ENCODE assay signal across 17 mouse cellular contexts in the genomic region with DNA sequence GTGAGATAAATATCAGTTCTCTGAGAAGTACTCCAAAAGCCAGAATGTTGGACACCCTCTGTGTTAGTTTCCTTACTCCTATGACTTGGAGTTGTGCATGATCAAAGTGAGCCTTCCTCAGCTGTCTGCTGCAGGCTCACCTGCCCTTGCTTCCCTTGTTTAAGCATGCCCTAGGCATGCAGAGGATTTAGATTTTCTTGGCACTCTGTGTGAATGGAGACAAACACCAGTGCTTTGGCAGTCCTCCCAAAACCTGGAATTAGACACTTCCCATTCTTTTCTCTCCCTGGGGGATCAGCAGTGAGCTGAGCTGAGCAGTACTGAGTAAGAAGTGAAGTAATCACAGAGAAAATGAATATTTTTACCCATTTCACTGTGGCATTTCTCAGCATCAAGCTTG.
A peak's percentile ranks its signal among the peaks of the same experiment; 100 is the strongest.
DNase-seq lines count a peak whose midpoint lies in the region; ATAC-seq and TF ChIP-seq lines count a peak whose summit lies in the region.
"Had no signal": no experiment of that assay in that cellular context is flagged by ENCODE, and none has a peak within 500 bp of the region (broad histone marks: within the 10 kb centered on the region; RNA-seq: fewer than 3 reads in every experiment).

No protein-coding gene starts in this region.

- no peak for TF ChIP-seq POLR2A in ES-Bruce4 (IDR thresholded peaks at IDR 0.05; ENCODE audit: insufficient read depth, low read length)

- H3K4me2 ChIP-seq in hindbrain, embryonic 14.5 days (replicated peaks) = no peak overlapping the region
- H3K4me2 ChIP-seq in hindbrain, embryonic 11.5 days (replicated peaks; ENCODE audit: low read depth, low read length) = no peak overlapping the region

- no peak for TF ChIP-seq EP300 in ES-Bruce4 (IDR thresholded peaks at IDR 0.05; ENCODE audit: insufficient read depth, low read depth, low read length)

- H3K27ac ChIP-seq in hindbrain, embryonic 14.5 days = no peak overlapping the region
- H3K27ac ChIP-seq in hindbrain, embryonic 11.5 days (ENCODE audit: low read depth, low read length) = no peak overlapping the region
- H3K27ac ChIP-seq in ES-Bruce4 (ENCODE audit: insufficient read depth, low read length) = peak overlapping the region; percentile 19; the same call in 1 of the 2 replicates
- H3K27ac ChIP-seq: heart, adult 2 months had no signal

- TF ChIP-seq CTCF in ES-Bruce4 (IDR thresholded peaks at IDR 0.05; ENCODE audit: low read depth, low read length) = no peak

- DNase-seq in cerebellum, postnatal 14 days = peak; percentile 11 to 36
- no peak for DNase-seq in cerebellum, adult 11-12 months
- DNase-seq in hindbrain, embryonic 14.5 days (ENCODE audit: low spot score) = peak; percentile 31
- no peak for DNase-seq in hindbrain, embryonic 11.5 days (ENCODE audit: low spot score)
- peak; percentile 68 for DNase-seq in fat pad, adult 2 months (ENCODE audit: extremely low read depth, low read depth, low spot score)
- no peak for DNase-seq in embryo, embryonic 10 days (ENCODE audit: low spot score)
- DNase-seq: heart, adult 2 months; heart, postnatal 14 days; kidney, adult 11 months; kidney, postnatal 25 days; lung, postnatal 10 days; right cerebral cortex, postnatal 14 days; thymus, postnatal 36 days had no signal

- no peak overlapping the region for H3K9ac ChIP-seq in hindbrain, embryonic 14.5 days
- no peak overlapping the region for H3K9ac ChIP-seq in hindbrain, embryonic 11.5 days (ENCODE audit: low read depth, low read length)
- no peak overlapping the region for H3K9ac ChIP-seq in ES-Bruce4 (ENCODE audit: low read depth, poor library complexity, severe bottlenecking)

- no peak overlapping the region for H3K4me3 ChIP-seq in hindbrain, embryonic 14.5 days (replicated peaks; ENCODE audit: low read length)
- no peak overlapping the region for H3K4me3 ChIP-seq in hindbrain, embryonic 11.5 days (ENCODE audit: low read depth, low read length)
- no peak overlapping the region for H3K4me3 ChIP-seq in ES-Bruce4 (ENCODE audit: low read depth, low read length)
- H3K4me3 ChIP-seq: heart, adult 2 months had no signal

- H3K4me1 ChIP-seq in hindbrain, embryonic 14.5 days (replicated peaks; ENCODE audit: control insufficient read depth, insufficient read depth, low read length) = no peaks in the 10 kb centered on the region
- no peaks in the 10 kb centered on the region for H3K4me1 ChIP-seq in hindbrain, embryonic 11.5 days (replicated peaks; ENCODE audit: control insufficient read depth, insufficient read depth, low read length)
- H3K4me1 ChIP-seq in ES-Bruce4 (ENCODE audit: control insufficient read depth, insufficient read depth, low read length) = no peaks in the 10 kb centered on the region

- no peaks in the 10 kb centered on the region for H3K36me3 ChIP-seq in hindbrain, embryonic 14.5 days (replicated peaks; ENCODE audit: control insufficient read depth, insufficient read depth)
- H3K36me3 ChIP-seq in hindbrain, embryonic 11.5 days (ENCODE audit: control insufficient read depth, insufficient read depth, low read length) = no peaks in the 10 kb centered on the region
- no peaks in the 10 kb centered on the region for H3K36me3 ChIP-seq in ES-Bruce4 (ENCODE audit: control insufficient read depth, insufficient read depth, low read length, poor library complexity, severe bottlenecking)
- H3K36me3 ChIP-seq: G1E had no signal

- H3K9me3 ChIP-seq in hindbrain, embryonic 14.5 days (ENCODE audit: control insufficient read depth, low read length) = no peaks in the 10 kb centered on the region
- H3K9me3 ChIP-seq in hindbrain, embryonic 11.5 days (ENCODE audit: control insufficient read depth, low read length) = no peaks in the 10 kb centered on the region
- no peaks in the 10 kb centered on the region for H3K9me3 ChIP-seq in ES-Bruce4 (replicated peaks; ENCODE audit: control insufficient read depth, insufficient read depth, low read length, poor library complexity, severe bottlenecking)

- H3K27me3 ChIP-seq in hindbrain, embryonic 14.5 days (ENCODE audit: control insufficient read depth, insufficient read depth, low read length) = no peaks in the 10 kb centered on the region
- no peaks in the 10 kb centered on the region for H3K27me3 ChIP-seq in hindbrain, embryonic 11.5 days (ENCODE audit: control insufficient read depth, insufficient read depth, low read length)
- no peaks in the 10 kb centered on the region for H3K27me3 ChIP-seq in ES-Bruce4 (ENCODE audit: control insufficient read depth, insufficient read depth, low read length, poor library complexity, severe bottlenecking)

- ATAC-seq in hindbrain, embryonic 14.5 days (ENCODE audit: low FRiP score) = no peak
- no peak for ATAC-seq in hindbrain, embryonic 11.5 days (ENCODE audit: low FRiP score)
- no peak for ATAC-seq in megakaryocyte-erythroid progenitor cell, adult 5-6 weeks (replicated peaks; ENCODE audit: low FRiP score, low TSS enrichment, poor library complexity, severe bottlenecking)
- ATAC-seq: activated CD4-positive, CD25-positive, alpha-beta regulatory T cell, adult 4 months had no signal

Comparison
In these comparisons a context has a peak if more than half of its experiments do, and no peak if none do; other contexts are left out.
1. DNase-seq: peak in cerebellum, postnatal 14 days (2 of 2), hindbrain, embryonic 14.5 days (single experiment) and fat pad, adult 2 months (single experiment); none in cerebellum, adult 11-12 months (single experiment), hindbrain, embryonic 11.5 days (single experiment) and embryo, embryonic 10 days (single experiment).